Mouse (Mus musculus): ENCODE results near the gene Fgfr2. TPM values are rescaled to one million over a fixed set of nuclear protein-coding genes. Genes with fewer than 3 reads are reported as not detected.

The Fgfr2 gene
- polyA plus RNA-seq, 1 experiment = 14.8 TPM

DNA sequence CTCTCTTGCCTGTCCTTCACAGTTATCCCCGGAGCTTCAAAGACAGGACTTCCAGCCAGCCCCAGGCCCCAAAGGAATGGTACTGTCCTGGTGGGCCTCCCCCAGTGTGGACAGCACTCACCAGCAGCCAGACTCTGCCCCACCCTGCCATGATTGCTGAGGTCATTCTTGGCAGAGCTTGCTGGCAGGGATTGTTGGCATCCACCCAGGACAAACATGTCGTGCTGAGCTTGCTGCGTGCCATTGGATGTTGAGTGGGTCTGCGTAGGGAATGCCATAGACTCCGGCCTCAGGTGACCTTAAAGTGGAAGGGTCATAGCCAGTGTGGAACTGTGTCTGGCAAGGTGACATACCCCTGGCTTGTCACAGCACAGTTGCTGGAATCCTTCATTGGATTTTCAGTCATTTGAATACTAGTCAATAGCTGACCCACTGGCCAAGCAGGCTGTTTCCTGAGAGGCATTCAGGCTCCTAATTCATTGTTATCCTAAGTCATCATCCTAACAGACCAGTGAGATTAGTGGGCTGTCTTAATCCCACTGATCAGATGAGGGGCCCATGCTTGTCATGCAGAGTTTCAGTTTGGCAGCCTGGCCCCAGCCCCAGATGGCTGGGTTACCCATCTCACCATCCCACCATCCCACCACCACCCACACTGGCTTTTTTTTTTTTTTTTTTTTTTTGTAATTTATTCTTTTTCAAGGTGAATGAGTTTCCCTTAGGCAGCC, 2145.2 kb downstream of the Fgfr2 start:
- H3K36me3 ChIP-seq (ENCODE audit: control insufficient read depth, insufficient read depth, low read length) = no peaks in the 10 kb centered on the region; the same call in 1 of the 2 replicates
- H3K4me1 ChIP-seq (ENCODE audit: control insufficient read depth, insufficient read depth, low read length) = no peaks in the 10 kb centered on the region
- no peak overlapping the region for H3K4me3 ChIP-seq (ENCODE audit: insufficient read depth, low read depth, low read length)
- no peak for TF ChIP-seq CTCF (conservative IDR thresholded peaks at IDR 0.05; ENCODE audit: insufficient read depth, insufficient read length, low read depth, low read length)
- no peak for TF ChIP-seq POLR2A (IDR thresholded peaks at IDR 0.05; ENCODE audit: low read depth, low read length)
- DNase-seq = peak; percentile 96
- no peaks in the 10 kb centered on the region for H3K27me3 ChIP-seq (replicated peaks; ENCODE audit: control insufficient read depth, insufficient read depth, low read length)
- WGBS = 8% methylated on average over 5 of the region's 5 CpGs
- no peak overlapping the region for H3K27ac ChIP-seq (ENCODE audit: insufficient read depth, low read depth, low read length)

DNA sequence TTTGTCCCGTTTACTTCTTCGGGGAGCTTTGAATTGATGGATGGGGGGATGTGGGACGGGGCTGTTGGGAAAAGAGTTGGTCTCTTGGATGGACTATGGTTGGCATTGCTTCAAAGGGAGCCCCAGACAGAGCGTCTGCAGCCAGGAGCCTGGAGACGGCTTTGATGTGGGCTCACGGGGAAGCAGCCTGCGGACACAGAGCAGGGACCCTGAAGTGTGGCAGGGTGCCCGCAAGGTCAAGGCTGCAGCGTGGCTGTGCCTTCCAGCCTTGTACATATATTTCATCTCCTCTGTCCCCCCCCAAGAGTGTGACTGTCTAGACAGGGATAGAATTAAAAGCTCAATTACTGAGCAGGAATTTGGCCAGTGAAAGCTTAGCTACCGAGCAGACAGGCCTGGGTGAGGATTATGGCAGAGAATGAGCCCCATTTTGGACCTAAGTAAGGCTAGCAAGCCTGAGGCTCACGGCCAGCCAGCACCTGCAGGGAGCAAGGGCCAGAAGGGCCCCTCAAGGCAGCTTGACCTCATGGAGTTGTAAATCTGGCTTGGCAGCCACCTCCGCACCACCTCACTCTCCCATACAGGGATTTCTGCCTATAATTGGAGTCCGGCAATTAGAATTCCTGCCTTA, 2146.7 kb downstream of the Fgfr2 start:
- 70% methylated on average over 13 of the region's 13 CpGs for WGBS
- DNase-seq = no peak
- Histone ChIP-seq H3K4me1 (ENCODE audit: control insufficient read depth, insufficient read depth, low read length) (no peaks in the 10 kb centered on the region), H3K4me3 (ENCODE audit: insufficient read depth, low read depth, low read length) (no peak overlapping the region), H3K27ac (ENCODE audit: insufficient read depth, low read depth, low read length) (no peak overlapping the region), H3K36me3 (ENCODE audit: control insufficient read depth, insufficient read depth, low read length) (no peaks in the 10 kb centered on the region; the same call in 1 of the 2 replicates), H3K27me3 (replicated peaks; ENCODE audit: control insufficient read depth, insufficient read depth, low read length) (no peaks in the 10 kb centered on the region)
- TF ChIP-seq POLR2A (IDR thresholded peaks at IDR 0.05; ENCODE audit: low read depth, low read length) = no peak
- TF ChIP-seq CTCF (conservative IDR thresholded peaks at IDR 0.05; ENCODE audit: insufficient read depth, insufficient read length, low read depth, low read length) = no peak

DNA sequence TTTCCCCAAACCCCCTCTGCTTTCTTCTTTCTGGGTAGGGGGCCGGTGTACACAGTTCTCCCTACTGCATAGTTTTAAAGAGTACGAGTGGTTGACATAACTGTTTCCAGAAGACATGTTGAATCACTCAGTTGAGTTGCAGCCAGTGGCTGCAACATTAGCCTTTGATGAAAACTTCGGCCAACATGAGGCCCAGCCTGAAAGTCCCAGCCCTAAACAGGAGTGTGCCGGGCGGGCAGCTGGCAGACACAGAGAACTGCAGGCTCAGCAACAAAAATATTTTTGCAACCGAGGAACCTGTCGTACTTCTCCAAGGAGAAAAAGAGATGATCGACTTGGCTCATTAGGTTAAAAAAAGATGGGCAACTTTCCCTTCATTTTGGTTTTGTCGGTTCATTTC, 2150.4 kb downstream of the Fgfr2 start:
- Histone ChIP-seq H3K4me1 (ENCODE audit: control insufficient read depth, insufficient read depth, low read length) (no peaks in the 10 kb centered on the region), H3K27me3 (replicated peaks; ENCODE audit: control insufficient read depth, insufficient read depth, low read length) (no peaks in the 10 kb centered on the region), H3K36me3 (ENCODE audit: control insufficient read depth, insufficient read depth, low read length) (no peaks in the 10 kb centered on the region; the same call in 1 of the 2 replicates), H3K27ac (ENCODE audit: insufficient read depth, low read depth, low read length) (no peak overlapping the region), H3K4me3 (ENCODE audit: insufficient read depth, low read depth, low read length) (no peak overlapping the region)
- DNase-seq = no peak
- TF ChIP-seq CTCF (conservative IDR thresholded peaks at IDR 0.05; ENCODE audit: insufficient read depth, insufficient read length, low read depth, low read length) = no peak
- TF ChIP-seq POLR2A (IDR thresholded peaks at IDR 0.05; ENCODE audit: low read depth, low read length) = no peak
- WGBS = 86% methylated on average over 9 of the region's 9 CpGs

DNA sequence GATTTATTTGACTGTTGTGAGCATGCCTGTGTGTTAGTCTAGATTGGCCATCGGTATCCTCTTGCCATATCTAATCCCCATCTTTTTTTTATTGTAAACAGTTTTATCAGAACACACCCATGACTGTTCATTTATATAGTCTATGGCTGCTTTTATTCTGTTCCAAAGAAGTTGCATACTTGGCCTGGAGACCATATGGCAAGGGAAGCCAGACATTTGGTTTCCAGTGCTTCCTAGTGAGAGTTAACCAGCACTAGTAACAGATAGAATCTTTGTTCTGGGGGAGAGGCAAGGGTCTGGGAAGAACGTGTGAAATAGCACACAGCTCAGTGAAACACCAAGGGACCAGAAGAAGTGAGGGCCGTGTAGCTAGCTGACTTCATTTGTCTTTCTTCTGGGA, 2153.6 kb downstream of the Fgfr2 start:
- Histone ChIP-seq H3K27me3 (replicated peaks; ENCODE audit: control insufficient read depth, insufficient read depth, low read length) (no peaks in the 10 kb centered on the region), H3K27ac (ENCODE audit: insufficient read depth, low read depth, low read length) (no peak overlapping the region), H3K4me1 (ENCODE audit: control insufficient read depth, insufficient read depth, low read length) (peaks cover 8% of the 10 kb centered on the region; the same call in 1 of the 2 replicates), H3K4me3 (ENCODE audit: insufficient read depth, low read depth, low read length) (no peak overlapping the region), H3K36me3 (ENCODE audit: control insufficient read depth, insufficient read depth, low read length) (no peaks in the 10 kb centered on the region; the same call in 1 of the 2 replicates)
- TF ChIP-seq POLR2A (IDR thresholded peaks at IDR 0.05; ENCODE audit: low read depth, low read length) (no peak), CTCF (conservative IDR thresholded peaks at IDR 0.05; ENCODE audit: insufficient read depth, insufficient read length, low read depth, low read length) (no peak)
- no peak for DNase-seq
- WGBS = 74% methylated on average over 3 of the region's 3 CpGs

DNA sequence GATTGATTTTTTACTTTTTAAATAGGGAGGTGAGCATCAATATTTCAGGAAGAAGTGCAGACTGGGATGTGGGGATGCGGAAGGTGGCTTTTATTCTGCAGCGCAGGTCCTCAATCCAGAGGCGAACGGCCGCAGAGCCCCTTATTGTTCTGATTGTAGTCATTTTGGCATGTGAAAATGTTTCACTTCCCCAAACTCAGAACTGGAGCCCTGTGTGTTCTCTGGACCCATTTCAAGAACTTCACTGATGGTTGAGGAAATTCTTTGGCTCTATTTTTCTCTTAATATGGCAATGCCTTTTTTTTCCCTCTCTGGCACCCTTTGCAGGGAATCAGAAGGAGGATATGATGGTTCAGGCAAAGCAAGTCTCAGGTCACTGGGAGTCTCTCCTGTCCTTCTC, 2154.1 kb downstream of the Fgfr2 start:
- Histone ChIP-seq H3K36me3 (ENCODE audit: control insufficient read depth, insufficient read depth, low read length) (no peaks in the 10 kb centered on the region; the same call in 1 of the 2 replicates), H3K4me3 (ENCODE audit: insufficient read depth, low read depth, low read length) (no peak overlapping the region), H3K27ac (ENCODE audit: insufficient read depth, low read depth, low read length) (no peak overlapping the region), H3K27me3 (replicated peaks; ENCODE audit: control insufficient read depth, insufficient read depth, low read length) (no peaks in the 10 kb centered on the region), H3K4me1 (ENCODE audit: control insufficient read depth, insufficient read depth, low read length) (peaks cover 10% of the 10 kb centered on the region; the same call in 1 of the 2 replicates)
- DNase-seq = no peak
- 78% methylated on average over 5 of the region's 5 CpGs for WGBS
- TF ChIP-seq POLR2A (IDR thresholded peaks at IDR 0.05; ENCODE audit: low read depth, low read length) = no peak
- no peak for TF ChIP-seq CTCF (conservative IDR thresholded peaks at IDR 0.05; ENCODE audit: insufficient read depth, insufficient read length, low read depth, low read length)

DNA sequence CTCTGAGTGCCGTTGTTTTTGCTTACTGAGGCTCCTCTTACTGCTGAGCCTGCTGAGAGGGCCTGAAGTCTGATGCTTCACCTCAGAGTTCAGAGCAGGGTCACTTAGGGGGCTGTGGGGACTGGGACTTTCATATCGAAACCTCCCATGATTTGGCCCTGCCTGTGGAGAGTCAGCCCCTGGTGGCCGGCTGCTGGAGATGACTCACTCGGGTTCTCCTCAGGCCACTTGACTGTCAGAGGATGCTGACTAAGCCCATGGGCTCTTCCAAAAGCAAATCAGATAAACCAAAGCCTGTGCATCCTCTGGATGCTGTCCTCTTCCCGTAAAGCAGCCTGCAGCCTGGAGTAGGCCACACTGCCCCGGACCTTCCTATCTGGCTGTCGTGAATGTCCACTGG, 2154.6 kb downstream of the Fgfr2 start:
- Histone ChIP-seq H3K27ac (ENCODE audit: insufficient read depth, low read depth, low read length) (no peak overlapping the region), H3K36me3 (ENCODE audit: control insufficient read depth, insufficient read depth, low read length) (no peaks in the 10 kb centered on the region; the same call in 1 of the 2 replicates), H3K4me3 (ENCODE audit: insufficient read depth, low read depth, low read length) (no peak overlapping the region), H3K27me3 (replicated peaks; ENCODE audit: control insufficient read depth, insufficient read depth, low read length) (no peaks in the 10 kb centered on the region), H3K4me1 (ENCODE audit: control insufficient read depth, insufficient read depth, low read length) (peaks cover 10% of the 10 kb centered on the region; the same call in 1 of the 2 replicates)
- DNase-seq = peak; percentile 23
- 59% methylated on average over 7 of the region's 7 CpGs for WGBS
- TF ChIP-seq POLR2A (IDR thresholded peaks at IDR 0.05; ENCODE audit: low read depth, low read length) (no peak), CTCF (conservative IDR thresholded peaks at IDR 0.05; ENCODE audit: insufficient read depth, insufficient read length, low read depth, low read length) (0 out of 2 replicates have a peak, but pooled peaks have one; percentile 4)

DNA sequence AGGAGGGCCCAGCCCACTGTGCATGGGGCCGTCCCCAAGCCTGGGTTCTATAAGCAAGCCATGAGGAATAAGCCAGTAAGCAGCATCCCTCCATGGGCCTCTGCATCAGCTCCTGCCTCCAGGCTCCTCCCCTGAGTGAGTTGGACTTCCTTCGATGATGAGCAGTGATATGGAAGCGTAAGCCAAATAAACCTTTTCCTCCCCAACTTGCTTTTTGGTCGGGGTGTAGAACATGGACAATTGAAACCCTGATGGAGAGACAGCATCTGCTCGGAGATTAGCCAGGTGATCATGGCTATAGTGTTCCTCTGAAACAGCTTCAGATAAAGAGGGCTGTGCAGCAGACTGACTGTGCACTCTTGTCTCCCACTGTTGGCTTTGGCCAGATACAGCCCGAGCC, 2155.2 kb downstream of the Fgfr2 start:
- H3K4me3 ChIP-seq (ENCODE audit: insufficient read depth, low read depth, low read length) = no peak overlapping the region
- no peaks in the 10 kb centered on the region for H3K27me3 ChIP-seq (replicated peaks; ENCODE audit: control insufficient read depth, insufficient read depth, low read length)
- no peaks in the 10 kb centered on the region for H3K36me3 ChIP-seq (ENCODE audit: control insufficient read depth, insufficient read depth, low read length)
- DNase-seq = no peak
- H3K27ac ChIP-seq (ENCODE audit: insufficient read depth, low read depth, low read length) = no peak overlapping the region
- 90% methylated on average over 6 of the region's 6 CpGs for WGBS
- TF ChIP-seq CTCF (conservative IDR thresholded peaks at IDR 0.05; ENCODE audit: insufficient read depth, insufficient read length, low read depth, low read length) (no peak), POLR2A (IDR thresholded peaks at IDR 0.05; ENCODE audit: low read depth, low read length) (no peak)
- H3K4me1 ChIP-seq (ENCODE audit: control insufficient read depth, insufficient read depth, low read length) = peaks cover 10% of the 10 kb centered on the region; the same call in 1 of the 2 replicates

Data from kidney, adult 2 months (tissue).